Mouse (Mus musculus): ENCODE results near the gene Fgfr2.

GRCm38 (mm10) chr7:133032589-133033203 lies 90.5 kb downstream of the Fgfr2 start:
- TF ChIP-seq POLR2A (IDR thresholded peaks at IDR 0.05; ENCODE audit: control insufficient read depth, low read depth, low read length) (no peak), CTCF (IDR thresholded peaks at IDR 0.05; ENCODE audit: control insufficient read depth, insufficient read depth, insufficient replicate concordance, low read depth, low read length) (peak; percentile 66; the same call in 1 of the 2 replicates)
